Mouse (Mus musculus): ENCODE data around the gene Mafk. TPM values are rescaled to one million over a fixed set of nuclear protein-coding genes. Genes with fewer than 3 reads are reported as not detected.
A peak's percentile ranks its signal among the peaks of the same experiment; 100 is the strongest.

The Mafk gene
- polyA plus RNA-seq, 1 experiment from 2014 or later = 24.9 TPM

DNA sequence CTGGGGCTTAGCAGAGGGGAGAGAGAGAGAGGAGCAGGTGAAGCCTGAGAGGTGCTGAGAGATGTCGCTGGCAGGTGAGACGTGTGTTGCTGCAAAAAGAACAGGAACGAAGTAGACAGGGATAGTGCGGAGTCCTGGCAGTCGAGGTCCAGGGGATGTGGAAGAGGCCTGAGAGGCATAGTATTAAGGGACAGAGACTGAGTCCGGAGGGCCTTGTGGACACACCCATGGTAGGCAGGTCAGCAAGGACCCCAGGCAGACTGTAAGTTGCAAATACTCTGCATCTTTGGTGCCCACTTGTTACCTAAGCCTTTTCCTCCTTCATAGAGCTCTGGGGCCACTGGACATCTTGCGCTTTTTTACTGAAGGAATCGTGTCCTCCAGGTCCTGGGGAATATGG, 9.9 kb downstream of the Mafk start:
- Histone ChIP-seq H3K9me3 (replicated peaks; ENCODE audit: control insufficient read depth, low read length) (no peaks in the 10 kb centered on the region), H3K4me2 (ENCODE audit: low read depth, low read length) (no peak overlapping the region), H3K4me1 (ENCODE audit: control insufficient read depth, insufficient read depth, low read length) (peaks cover 49% of the 10 kb centered on the region), H3K4me3 (ENCODE audit: low read length) (no peak overlapping the region), H3K27me3 (ENCODE audit: control insufficient read depth, insufficient read depth, low read length) (no peaks in the 10 kb centered on the region), H3K27ac (ENCODE audit: low read length) (no peak overlapping the region), H3K9ac (ENCODE audit: low read length) (no peak overlapping the region), H3K36me3 (ENCODE audit: control insufficient read depth, insufficient read depth) (peaks cover 22% of the 10 kb centered on the region)
- no peak for ATAC-seq (replicated peaks; ENCODE audit: extremely low read depth, insufficient read depth, low FRiP score)
- WGBS = 84% methylated on average over 8 of the region's 8 CpGs

DNA sequence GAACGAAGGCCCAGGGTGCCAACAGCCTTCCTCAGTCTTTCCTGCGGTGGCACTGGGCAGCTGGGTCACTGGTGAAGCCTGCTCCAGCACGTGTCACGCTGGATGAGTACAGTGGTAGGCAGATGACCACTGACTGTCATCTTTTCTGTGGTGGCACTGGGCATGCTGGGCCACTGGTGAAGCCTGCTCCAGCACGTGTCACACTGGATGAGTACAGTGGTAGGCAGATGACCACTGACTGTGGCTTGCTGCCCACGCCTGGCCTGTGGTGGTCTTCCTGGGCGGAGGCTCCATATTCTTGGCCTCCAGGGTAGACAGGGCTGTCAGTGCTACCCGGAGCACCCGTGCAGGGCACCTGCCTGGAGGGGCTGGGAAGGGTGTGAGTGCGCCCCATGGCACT, 10.6 kb downstream of the Mafk start:
- Histone ChIP-seq H3K9me3 (replicated peaks; ENCODE audit: control insufficient read depth, low read length) (no peaks in the 10 kb centered on the region), H3K27ac (ENCODE audit: low read length) (no peak overlapping the region), H3K4me2 (ENCODE audit: low read depth, low read length) (no peak overlapping the region), H3K9ac (ENCODE audit: low read length) (no peak overlapping the region), H3K27me3 (ENCODE audit: control insufficient read depth, insufficient read depth, low read length) (no peaks in the 10 kb centered on the region), H3K36me3 (ENCODE audit: control insufficient read depth, insufficient read depth) (peaks cover 22% of the 10 kb centered on the region), H3K4me1 (ENCODE audit: control insufficient read depth, insufficient read depth, low read length) (peaks cover 43% of the 10 kb centered on the region), H3K4me3 (ENCODE audit: low read length) (no peak overlapping the region)
- ATAC-seq (replicated peaks; ENCODE audit: extremely low read depth, insufficient read depth, low FRiP score) = no peak
- WGBS = 94% methylated on average over 10 of the region's 10 CpGs

DNA sequence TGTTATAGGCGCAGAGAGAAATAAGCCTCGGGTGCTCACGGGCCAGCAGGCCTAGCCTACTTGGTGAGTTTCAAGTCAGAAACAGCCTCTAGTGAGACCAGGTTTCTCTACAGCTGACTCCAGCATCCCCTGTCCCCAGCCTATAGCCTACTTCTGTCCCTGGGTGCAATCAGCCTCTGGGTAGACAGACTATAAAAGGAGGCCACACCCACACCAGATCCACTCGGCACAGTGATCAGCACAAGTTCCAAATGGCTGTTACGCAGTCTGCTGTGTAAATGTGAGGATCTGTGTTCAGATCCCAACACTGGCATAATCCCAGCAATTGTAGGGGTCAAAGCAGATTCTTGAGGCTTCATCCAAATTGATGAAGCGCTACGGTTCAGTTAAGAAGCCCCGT, 11.9 kb downstream of the Mafk start:
- H3K36me3 ChIP-seq (ENCODE audit: control insufficient read depth, insufficient read depth) = peaks cover 22% of the 10 kb centered on the region
- H3K4me1 ChIP-seq (ENCODE audit: control insufficient read depth, insufficient read depth, low read length) = peaks cover 32% of the 10 kb centered on the region
- H3K27ac ChIP-seq (ENCODE audit: low read length) = no peak overlapping the region
- no peaks in the 10 kb centered on the region for H3K9me3 ChIP-seq (replicated peaks; ENCODE audit: control insufficient read depth, low read length)
- H3K9ac ChIP-seq (ENCODE audit: low read length) = no peak overlapping the region
- no peak for ATAC-seq (replicated peaks; ENCODE audit: extremely low read depth, insufficient read depth, low FRiP score)
- H3K4me3 ChIP-seq (ENCODE audit: low read length) = no peak overlapping the region
- WGBS = 73% methylated on average over 8 of the region's 8 CpGs
- H3K4me2 ChIP-seq (ENCODE audit: low read depth, low read length) = peak overlapping the region; percentile 41; the same call in 1 of the 2 replicates
- no peaks in the 10 kb centered on the region for H3K27me3 ChIP-seq (ENCODE audit: control insufficient read depth, insufficient read depth, low read length)

DNA sequence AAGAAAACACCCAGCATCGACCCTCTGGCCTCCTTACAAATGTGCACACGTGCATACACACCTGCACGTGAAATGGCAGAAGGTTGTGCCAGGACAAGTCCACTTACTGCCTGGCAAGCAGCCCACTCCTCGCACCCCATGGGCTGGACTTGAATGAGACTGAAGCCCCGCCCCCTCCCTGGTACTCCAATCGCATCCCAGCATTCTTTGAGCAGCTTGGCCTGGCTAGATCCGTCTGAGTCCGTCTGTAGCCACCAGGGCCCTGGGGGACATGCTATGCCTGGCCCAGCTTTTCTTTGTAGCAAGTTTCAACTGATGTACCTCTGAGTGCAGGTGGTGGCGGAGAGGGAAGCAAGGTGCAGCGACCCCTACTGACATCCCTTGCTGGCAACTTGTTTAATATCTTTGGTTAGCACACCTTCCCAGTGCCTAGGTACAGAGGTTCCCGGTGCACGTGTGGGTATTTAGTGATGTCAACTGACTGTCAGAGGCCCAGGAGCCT, 12.3 kb downstream of the Mafk start:
- Histone ChIP-seq H3K27me3 (ENCODE audit: control insufficient read depth, insufficient read depth, low read length) (no peaks in the 10 kb centered on the region), H3K27ac (ENCODE audit: low read length) (peak overlapping the region; percentile 75), H3K36me3 (ENCODE audit: control insufficient read depth, insufficient read depth) (peaks cover 22% of the 10 kb centered on the region), H3K9me3 (replicated peaks; ENCODE audit: control insufficient read depth, low read length) (no peaks in the 10 kb centered on the region), H3K9ac (ENCODE audit: low read length) (0 out of 2 replicates have a peak overlapping the region, but pooled peaks have one; percentile 42), H3K4me1 (ENCODE audit: control insufficient read depth, insufficient read depth, low read length) (peaks cover 27% of the 10 kb centered on the region), H3K4me2 (ENCODE audit: low read depth, low read length) (peak overlapping the region; percentile 41), H3K4me3 (ENCODE audit: low read length) (no peak overlapping the region)
- 10% methylated on average over 12 of the region's 12 CpGs for WGBS
- ATAC-seq (replicated peaks; ENCODE audit: extremely low read depth, insufficient read depth, low FRiP score) = peak; percentile 69

DNA sequence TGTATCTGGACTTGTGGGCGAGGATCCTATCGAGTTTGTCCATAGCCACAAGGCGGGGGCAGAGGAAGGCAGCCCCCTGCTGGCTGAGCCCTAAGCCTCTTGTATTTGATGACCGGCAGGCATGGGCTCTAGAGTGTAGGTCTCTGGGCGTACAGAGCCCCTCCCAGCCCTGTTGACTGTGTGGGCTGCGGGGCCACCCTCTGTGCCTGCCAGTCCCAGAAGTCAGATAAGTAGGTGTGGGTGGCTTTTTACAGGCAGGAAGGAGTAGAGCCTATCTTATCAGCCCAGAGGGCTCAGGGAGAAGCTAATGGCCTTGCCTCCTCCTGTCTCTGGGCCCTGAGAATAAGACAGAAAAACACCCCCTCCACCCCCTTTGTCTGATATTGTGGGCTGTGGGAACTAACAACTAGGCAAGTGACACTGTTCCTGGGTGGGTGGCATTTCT, 12.8 kb downstream of the Mafk start:
- no peaks in the 10 kb centered on the region for H3K27me3 ChIP-seq (ENCODE audit: control insufficient read depth, insufficient read depth, low read length)
- peak; percentile 57 for ATAC-seq (replicated peaks; ENCODE audit: extremely low read depth, insufficient read depth, low FRiP score)
- 4% methylated on average over 6 of the region's 6 CpGs for WGBS
- peaks cover 22% of the 10 kb centered on the region for H3K36me3 ChIP-seq (ENCODE audit: control insufficient read depth, insufficient read depth)
- peaks cover 22% of the 10 kb centered on the region for H3K4me1 ChIP-seq (ENCODE audit: control insufficient read depth, insufficient read depth, low read length)
- H3K9ac ChIP-seq (ENCODE audit: low read length) = 0 out of 2 replicates have a peak overlapping the region, but pooled peaks have one; percentile 42
- H3K4me2 ChIP-seq (ENCODE audit: low read depth, low read length) = peak overlapping the region; percentile 41; the same call in 1 of the 2 replicates
- H3K9me3 ChIP-seq (replicated peaks; ENCODE audit: control insufficient read depth, low read length) = no peaks in the 10 kb centered on the region
- peak overlapping the region; percentile 75 for H3K27ac ChIP-seq (ENCODE audit: low read length)
- no peak overlapping the region for H3K4me3 ChIP-seq (ENCODE audit: low read length)

DNA sequence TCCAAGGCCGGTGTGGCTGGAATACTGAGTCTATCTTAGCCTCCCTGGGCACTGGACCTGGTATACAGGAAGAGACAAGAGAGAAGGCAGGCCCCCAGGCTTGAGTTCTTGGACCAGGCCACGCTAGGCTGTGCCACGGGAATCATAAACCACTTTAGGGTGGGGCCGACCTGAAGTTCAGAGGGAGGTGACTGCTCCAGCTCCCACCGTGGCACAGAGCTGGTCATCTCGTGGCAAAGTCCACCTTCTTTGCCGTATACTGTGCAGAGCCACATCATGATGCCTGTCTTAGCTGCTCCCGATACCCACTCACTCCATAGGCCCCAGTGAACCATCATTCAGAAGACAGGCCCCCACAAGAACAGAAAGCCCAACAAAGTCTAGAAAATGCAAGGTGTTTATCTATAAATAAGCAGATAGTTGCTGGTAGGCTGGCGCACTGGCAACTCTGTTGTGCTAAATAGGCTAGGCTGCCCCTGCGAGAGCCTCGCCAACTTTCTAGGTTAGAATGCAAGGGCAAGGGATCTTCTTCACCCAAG, 13.3 kb downstream of the Mafk start:
- H3K4me3 ChIP-seq (ENCODE audit: low read length) = no peak overlapping the region
- H3K36me3 ChIP-seq (ENCODE audit: control insufficient read depth, insufficient read depth) = peaks cover 17% of the 10 kb centered on the region
- H3K4me2 ChIP-seq (ENCODE audit: low read depth, low read length) = no peak overlapping the region
- H3K9ac ChIP-seq (ENCODE audit: low read length) = 0 out of 2 replicates have a peak overlapping the region, but pooled peaks have one; percentile 28
- no peak for ATAC-seq (replicated peaks; ENCODE audit: extremely low read depth, insufficient read depth, low FRiP score)
- no peaks in the 10 kb centered on the region for H3K27me3 ChIP-seq (ENCODE audit: control insufficient read depth, insufficient read depth, low read length)
- 64% methylated on average over 11 of the region's 11 CpGs for WGBS
- peaks cover 22% of the 10 kb centered on the region for H3K4me1 ChIP-seq (ENCODE audit: control insufficient read depth, insufficient read depth, low read length)
- no peaks in the 10 kb centered on the region for H3K9me3 ChIP-seq (replicated peaks; ENCODE audit: control insufficient read depth, low read length)
- peak overlapping the region; percentile 75 for H3K27ac ChIP-seq (ENCODE audit: low read length)

DNA sequence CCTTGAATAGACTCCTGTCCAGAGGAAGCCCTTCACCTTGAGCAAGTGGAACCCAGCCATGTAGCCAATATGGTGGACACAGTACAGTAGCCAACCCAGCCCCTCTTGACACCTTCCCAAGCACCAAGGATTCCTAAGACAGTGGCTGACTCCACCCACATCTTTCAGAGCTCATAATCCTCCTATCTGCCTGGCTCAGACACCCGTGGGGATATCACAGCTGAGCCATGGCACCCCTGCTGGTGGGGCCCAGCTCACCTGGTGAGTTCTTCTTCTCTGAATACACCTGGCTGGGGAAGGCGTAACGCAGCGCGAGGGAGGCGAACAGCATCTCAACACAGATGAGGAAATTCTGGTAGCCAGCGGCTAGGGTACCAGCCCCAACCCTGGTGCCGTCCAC, 14.6 kb downstream of the Mafk start:
- H3K4me1 ChIP-seq (ENCODE audit: control insufficient read depth, insufficient read depth, low read length) = peaks cover 19% of the 10 kb centered on the region
- WGBS = 90% methylated on average over 8 of the region's 8 CpGs
- no peak overlapping the region for H3K9ac ChIP-seq (ENCODE audit: low read length)
- no peaks in the 10 kb centered on the region for H3K9me3 ChIP-seq (replicated peaks; ENCODE audit: control insufficient read depth, low read length)
- H3K4me3 ChIP-seq (ENCODE audit: low read length) = no peak overlapping the region
- no peak overlapping the region for H3K27ac ChIP-seq (ENCODE audit: low read length)
- peaks cover 6% of the 10 kb centered on the region; the same call in 1 of the 2 replicates for H3K36me3 ChIP-seq (ENCODE audit: control insufficient read depth, insufficient read depth)
- H3K27me3 ChIP-seq (ENCODE audit: control insufficient read depth, insufficient read depth, low read length) = no peaks in the 10 kb centered on the region
- ATAC-seq (replicated peaks; ENCODE audit: extremely low read depth, insufficient read depth, low FRiP score) = no peak
- H3K4me2 ChIP-seq (ENCODE audit: low read depth, low read length) = no peak overlapping the region

DNA sequence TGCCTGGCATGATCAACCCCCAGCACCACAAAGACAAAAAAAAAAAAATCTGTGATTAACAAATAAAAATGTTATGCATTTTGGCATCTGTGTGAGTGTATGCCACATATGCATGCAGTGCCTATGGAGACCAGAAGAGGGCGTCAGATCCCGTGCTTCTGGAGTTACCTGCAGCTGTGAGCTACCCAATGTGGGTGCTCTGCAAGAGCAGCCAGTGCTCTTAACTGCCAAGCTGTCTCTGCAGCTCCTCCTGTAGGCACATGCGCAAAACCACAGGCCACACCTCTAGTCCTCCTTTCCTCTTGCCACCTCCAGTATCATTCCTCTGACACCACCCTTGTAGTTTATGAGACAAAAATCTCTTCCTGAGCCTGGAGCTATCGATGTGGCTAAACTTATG, 18.1 kb downstream of the Mafk start:
- H3K9ac ChIP-seq (ENCODE audit: low read length) = no peak overlapping the region
- WGBS = 68% methylated on average over 4 of the region's 4 CpGs
- ATAC-seq (replicated peaks; ENCODE audit: extremely low read depth, insufficient read depth, low FRiP score) = no peak

DNA sequence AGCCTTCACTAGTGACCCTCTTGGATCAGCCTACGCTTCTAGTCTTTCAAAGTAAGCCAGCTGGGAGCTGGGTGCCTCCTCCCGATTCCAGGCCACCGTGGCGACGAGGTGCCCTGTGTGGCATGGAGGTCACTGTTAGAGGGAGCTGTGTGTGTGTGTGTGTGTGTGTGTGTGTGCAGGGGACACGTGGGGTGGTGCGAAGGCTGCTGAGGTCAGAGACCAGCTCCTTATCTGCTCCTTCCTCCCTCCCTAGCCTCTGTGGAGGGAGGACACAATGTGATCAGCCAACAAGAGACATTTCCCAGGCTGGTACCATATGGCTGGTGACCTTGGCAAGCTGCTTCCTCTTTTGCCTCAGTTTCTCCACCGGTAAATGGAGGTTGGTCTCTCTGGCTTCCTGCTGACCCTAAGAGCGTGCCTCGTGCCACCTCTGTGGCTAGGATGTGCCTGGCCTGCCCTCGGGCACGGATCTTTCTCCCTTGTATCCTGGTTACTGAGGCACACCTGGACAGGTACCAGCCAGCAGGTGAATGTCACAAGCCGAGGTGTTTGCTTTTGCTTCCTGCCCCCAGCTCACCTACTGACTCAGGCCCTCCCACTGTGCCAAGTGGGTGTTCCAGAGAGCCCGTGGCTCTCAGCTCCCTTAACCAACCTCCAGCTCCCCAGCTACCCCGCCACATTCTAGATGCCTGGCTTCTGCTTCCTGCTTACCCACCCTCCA, 20.5 kb downstream of the Mafk start:
- H3K9ac ChIP-seq (ENCODE audit: low read length) = no peak overlapping the region
- no peak for ATAC-seq (replicated peaks; ENCODE audit: extremely low read depth, insufficient read depth, low FRiP score)
- H3K4me3 ChIP-seq (ENCODE audit: low read length) = no peak overlapping the region
- H3K4me2 ChIP-seq (ENCODE audit: low read depth, low read length) = no peak overlapping the region
- 70% methylated on average over 15 of the region's 15 CpGs for WGBS
- peaks cover 4% of the 10 kb centered on the region for H3K27me3 ChIP-seq (ENCODE audit: control insufficient read depth, insufficient read depth, low read length)
- no peak overlapping the region for H3K27ac ChIP-seq (ENCODE audit: low read length)
- peaks cover 4% of the 10 kb centered on the region; the same call in 1 of the 2 replicates for H3K4me1 ChIP-seq (ENCODE audit: control insufficient read depth, insufficient read depth, low read length)
- no peaks in the 10 kb centered on the region for H3K9me3 ChIP-seq (replicated peaks; ENCODE audit: control insufficient read depth, low read length)
- no peaks in the 10 kb centered on the region for H3K36me3 ChIP-seq (ENCODE audit: control insufficient read depth, insufficient read depth)

More for the DNA sequence above, 18.1 kb downstream of the Mafk start:
- Histone ChIP-seq H3K27me3 (ENCODE audit: control insufficient read depth, insufficient read depth, low read length) (peaks cover 4% of the 10 kb centered on the region), H3K4me3 (ENCODE audit: low read length) (no peak overlapping the region), H3K27ac (ENCODE audit: low read length) (no peak overlapping the region), H3K4me1 (ENCODE audit: control insufficient read depth, insufficient read depth, low read length) (peaks cover 3% of the 10 kb centered on the region), H3K36me3 (ENCODE audit: control insufficient read depth, insufficient read depth) (no peaks in the 10 kb centered on the region), H3K9me3 (replicated peaks; ENCODE audit: control insufficient read depth, low read length) (no peaks in the 10 kb centered on the region), H3K4me2 (ENCODE audit: low read depth, low read length) (no peak overlapping the region)
